In the genomic region with DNA sequence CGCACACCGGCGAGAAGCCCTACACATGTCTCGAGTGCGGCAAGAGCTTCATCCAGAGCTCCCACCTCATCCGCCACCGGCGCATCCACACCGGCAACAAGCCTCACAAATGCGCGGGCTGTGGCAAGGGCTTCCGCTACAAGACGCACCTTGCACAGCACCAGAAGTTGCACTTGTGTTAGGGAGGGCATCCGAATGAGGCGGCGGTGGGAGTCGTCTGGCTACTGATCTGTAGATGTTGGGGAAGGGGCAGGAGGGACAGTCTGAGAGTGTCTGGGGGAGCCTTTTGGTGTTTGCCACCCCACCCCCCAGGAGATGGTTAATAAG, we compare ENCODE assay signal across 8 mouse cellular contexts. TPM values are rescaled to one million over a fixed set of nuclear protein-coding genes. Genes with fewer than 3 reads are reported as not detected.
DNase-seq lines count a peak whose midpoint lies in the region; ATAC-seq lines count a peak whose summit lies in the region.

No protein-coding gene starts in this region.

- peak; percentile 16; the same call in 1 of the 2 replicates for ATAC-seq in limb, embryonic 11.5 days (ENCODE audit: insufficient number of reproducible peaks, low FRiP score, low TSS enrichment, low read depth)
- no peak for ATAC-seq in stomach, embryonic 14.5 days (ENCODE audit: insufficient number of reproducible peaks, insufficient read depth, low FRiP score, low read depth)

- H3K9me3 ChIP-seq in limb, embryonic 11.5 days (ENCODE audit: control insufficient read depth, low read length): no peaks in the 10 kb centered on the region
- no peaks in the 10 kb centered on the region for H3K9me3 ChIP-seq in stomach, embryonic 14.5 days (ENCODE audit: control insufficient read depth, low read depth, low read length)

- no peak overlapping the region; the same call in 1 of the 2 replicates for H3K9ac ChIP-seq in limb, embryonic 11.5 days (ENCODE audit: low read length)
- H3K9ac ChIP-seq in stomach, embryonic 14.5 days (replicated peaks; ENCODE audit: low read depth, low read length): no peak overlapping the region; the same call in 1 of the 2 replicates

- peak overlapping the region; percentile 51 for H3K4me3 ChIP-seq in limb, embryonic 11.5 days (ENCODE audit: low read depth, low read length)
- peak overlapping the region; percentile 55 for H3K4me3 ChIP-seq in stomach, embryonic 14.5 days (ENCODE audit: low read depth, low read length)

- H3K27me3 ChIP-seq in limb, embryonic 11.5 days (ENCODE audit: control insufficient read depth, insufficient read depth, low read length): peaks cover 23% of the 10 kb centered on the region
- H3K27me3 ChIP-seq in stomach, embryonic 14.5 days (ENCODE audit: control insufficient read depth, insufficient read depth, low read length): peaks cover 5% of the 10 kb centered on the region; the same call in 1 of the 2 replicates

- peak overlapping the region; percentile 99 for H3K4me2 ChIP-seq in limb, embryonic 11.5 days (ENCODE audit: low read depth, severe bottlenecking)
- H3K4me2 ChIP-seq in stomach, embryonic 14.5 days (replicated peaks; ENCODE audit: low read depth, low read length): peak overlapping the region; percentile 99

- peaks cover 7% of the 10 kb centered on the region; the same call in 1 of the 2 replicates for H3K4me1 ChIP-seq in limb, embryonic 11.5 days (ENCODE audit: control insufficient read depth, insufficient read depth, low read length)
- H3K4me1 ChIP-seq in stomach, embryonic 14.5 days (ENCODE audit: control insufficient read depth, insufficient read depth, low read length): peaks cover 5% of the 10 kb centered on the region; the same call in 1 of the 2 replicates

- peak; percentile 23 for DNase-seq in adrenal gland, postnatal 10 days
- no peak for DNase-seq in adrenal gland, adult 2 months
- peak; percentile 35 for DNase-seq in right cerebral cortex, postnatal 4 days
- no peak for DNase-seq in right cerebral cortex, adult 18-20 months
- DNase-seq in limb, embryonic 11.5 days (ENCODE audit: low spot score): no peak
- no peak for DNase-seq in gastrocnemius, adult 18-20 months (ENCODE audit: low spot score)
- DNase-seq in spleen, postnatal 36 days (ENCODE audit: low spot score in 2 of 2): no peak

- H3K36me3 ChIP-seq in limb, embryonic 11.5 days (ENCODE audit: control insufficient read depth, insufficient read depth, low read length): no peaks in the 10 kb centered on the region
- no peaks in the 10 kb centered on the region; the same call in 1 of the 2 replicates for H3K36me3 ChIP-seq in stomach, embryonic 14.5 days (ENCODE audit: control insufficient read depth, insufficient read depth, low read length)

- no peak overlapping the region for H3K27ac ChIP-seq in limb, embryonic 11.5 days (replicated peaks; ENCODE audit: low read depth, low read length)
- H3K27ac ChIP-seq in stomach, embryonic 14.5 days (ENCODE audit: low read length): no peak overlapping the region

- WGBS in limb, embryonic 11.5 days: 2% methylated on average over 17 of the region's 17 CpGs
- WGBS in stomach, embryonic 14.5 days: 14% methylated on average over 17 of the region's 17 CpGs

RNA-seq across cellular contexts. Expression of a gene that starts 28.5 kb away (rescaled TPM):
- total RNA-seq in adrenal gland, postnatal 10 days (2021): 1 to 10 TPM; 1.2 TPM
- total RNA-seq in adrenal gland, adult 2 months (2021): not detected
- polyA plus RNA-seq in adrenal gland, adult 2 months (2012; rRNA removed): not detected in 2 replicates
- not detected in 2 replicates for polyA plus RNA-seq in limb, embryonic 11.5 days (2014; fragmentation: Nextera tagmentation; extraction: Ambion mirVana)
- polyA plus RNA-seq in stomach, embryonic 14.5 days (2014; fragmentation: Nextera tagmentation; extraction: Ambion mirVana): not detected in 2 replicates
- not detected for total RNA-seq in gastrocnemius, adult 18-20 months (2021)

RNA-seq across cellular contexts. Expression of a gene that starts 46.2 kb away (rescaled TPM):
- total RNA-seq in adrenal gland, postnatal 10 days (2021): 1 to 10 TPM; 3.0 to 3.8 TPM
- 1 to 10 TPM; 3.3 to 7.8 TPM for total RNA-seq in adrenal gland, adult 2 months (2021)
- 4.3 and 5.0 TPM in 2 replicates for polyA plus RNA-seq in adrenal gland, adult 2 months (2012; rRNA removed)
- 10.4 and 11.0 TPM in 2 replicates for polyA plus RNA-seq in limb, embryonic 11.5 days (2014; fragmentation: Nextera tagmentation; extraction: Ambion mirVana)
- polyA plus RNA-seq in stomach, embryonic 14.5 days (2014; fragmentation: Nextera tagmentation; extraction: Ambion mirVana): 9.2 and 10.1 TPM in 2 replicates
- 1 to 10 TPM in 1 of 2 experiments, under 1 TPM in 1; 0.78 to 2.0 TPM for total RNA-seq in gastrocnemius, adult 18-20 months (2021)

Comparison
In these comparisons a context has a peak if more than half of its experiments do, and no peak if none do; other contexts are left out.
1. DNase-seq: peak in adrenal gland, postnatal 10 days (single experiment) and right cerebral cortex, postnatal 4 days (single experiment); none in adrenal gland, adult 2 months (single experiment), right cerebral cortex, adult 18-20 months (single experiment), limb, embryonic 11.5 days (single experiment), gastrocnemius, adult 18-20 months (single experiment) and spleen, postnatal 36 days (0 of 2).